Mouse (Mus musculus) B cell, adult 67 days (primary cell): ENCODE data around the gene Ttll3. TPM values are rescaled to one million over a fixed set of nuclear protein-coding genes. Genes with fewer than 3 reads are reported as not detected.

ENCODE experiments used
- total RNA-seq, 2 experiments: library from RNA; stranded (reverse); gene quantifications; 4 replicates each; pipeline ENCODE4 v1.2.4; 2023

Gene Ttll3
- 10 to 100 TPM; 44.8 to 59.3 TPM for total RNA-seq

GRCm38 (mm10) chr6:113388960-113389359 is at the start of gene Ttll3:
Gene Ttll3, plus strand, starts transcription at chr6:113389260.

GRCm38 (mm10) chr6:113343177-113344092 is 45.6 kb upstream of the Ttll3 start, which contains the start of gene Camk1:
Gene Camk1, minus strand, starts transcription at chr6:113343984.

GRCm38 (mm10) chr6:113377496-113378385 is 11.3 kb upstream of the Ttll3 start, which contains the start of the genes Tada3 and Arpc4:
Gene Tada3, minus strand, starts transcription at chr6:113377883.
Gene Arpc4, plus strand, starts transcription at chr6:113378115.

GRCm38 (mm10) chr6:113419199-113419587 is 30.1 kb downstream of the Ttll3 start, which contains the start of gene Rpusd3:
Gene Rpusd3, minus strand, starts transcription at chr6:113419340.

GRCm38 (mm10) chr6:113435664-113436205 is 46.7 kb downstream of the Ttll3 start, which contains the start of gene Cidec:
Gene Cidec, minus strand, starts transcription at chr6:113435760.

GRCm38 (mm10) chr6:113442442-113443090 is 53.5 kb downstream of the Ttll3 start, which contains the start of gene Jagn1:
Gene Jagn1, plus strand, starts transcription at chr6:113442569.

GRCm38 (mm10) chr6:113457952-113458534 is 69.0 kb downstream of the Ttll3 start, which contains the start of gene Il17re:
Gene Il17re, plus strand, starts transcription at chr6:113458484.

Other genes with a start within 250 kb of the Ttll3 start
- 1 to 10 TPM; 1.8 to 2.5 TPM for gene Lhfpl4, start 193.9 kb upstream of the Ttll3 start, total RNA-seq
- 10 to 100 TPM; 54.7 to 59.5 TPM for gene Mtmr14, start 151.4 kb upstream of the Ttll3 start, total RNA-seq
- gene Cpne9, start 107.0 kb upstream of the Ttll3 start, total RNA-seq = 1 to 10 TPM; 2.4 to 3.3 TPM
- gene Brpf1, start 82.1 kb upstream of the Ttll3 start, total RNA-seq = 10 to 100 TPM; 69.4 to 82.0 TPM
- 10 to 100 TPM; 12.7 to 18.1 TPM for gene Ogg1, start 62.3 kb upstream of the Ttll3 start, total RNA-seq
- under 1 TPM in 1 of 2 experiments, not detected in 1; 0.92 TPM for gene Camk1, start 45.3 kb upstream of the Ttll3 start, total RNA-seq
- gene Tada3, start 11.4 kb upstream of the Ttll3 start, total RNA-seq = 10 to 100 TPM; 26.7 to 30.5 TPM
- 100 to 1,000 TPM; 262 to 268 TPM for gene Arpc4, start 11.1 kb upstream of the Ttll3 start, total RNA-seq
- gene Rpusd3, start 30.1 kb downstream of the Ttll3 start, total RNA-seq = 10 to 100 TPM; 15.3 to 17.0 TPM
- not detected for gene Cidec, start 46.5 kb downstream of the Ttll3 start, total RNA-seq
- 10 to 100 TPM; 18.3 to 23.0 TPM for gene Jagn1, start 53.3 kb downstream of the Ttll3 start, total RNA-seq
- not detected for gene Il17re, start 69.2 kb downstream of the Ttll3 start, total RNA-seq
- under 1 TPM in 1 of 2 experiments, not detected in 1; 0.42 TPM for gene Il17rc, start 82.2 kb downstream of the Ttll3 start, total RNA-seq
- 10 to 100 TPM; 19.6 to 20.8 TPM for gene Creld1, start 94.0 kb downstream of the Ttll3 start, total RNA-seq
- under 1 TPM; 0.32 to 0.47 TPM for gene Prrt3, start 112.7 kb downstream of the Ttll3 start, total RNA-seq
- gene Emc3, start 142.4 kb downstream of the Ttll3 start, total RNA-seq = 10 to 100 TPM; 76.8 to 77.6 TPM
- gene Fancd2, start 142.4 kb downstream of the Ttll3 start, total RNA-seq = 1 to 10 TPM in 1 of 2 experiments, under 1 TPM in 1; 0.80 to 1.7 TPM
- gene Fancd2os, start 211.5 kb downstream of the Ttll3 start, total RNA-seq = not detected
- gene Brk1, start 215.5 kb downstream of the Ttll3 start, total RNA-seq = 100 to 1,000 TPM; 117 to 135 TPM
- gene Vhl, start 234.7 kb downstream of the Ttll3 start, total RNA-seq = 10 to 100 TPM; 27.2 to 34.6 TPM
- 100 to 1,000 TPM; 172 to 175 TPM for gene Irak2, start 249.2 kb downstream of the Ttll3 start, total RNA-seq